Mouse (Mus musculus): ENCODE measurements at regions not wholly inside any gene's neighbourhood (a gene's known extent, or its start where the extent isn't known, plus 50 kb on each side); places are given as distances from the start of the nearest gene placed in this dataset.

- DNase-seq (ENCODE audit: low spot score in 2 of 2), result no peak
Observed at GRCm38 (mm10) chr1:128826419-128826818, 234.3 kb upstream of the Cxcr4 start.

GRCm38 (mm10) chr1:128824916-128825683 lies 233.0 kb upstream of the Cxcr4 start:
- DNase-seq (ENCODE audit: low spot score in 2 of 2), result no peak

GRCm38 (mm10) chr1:128824235-128824634 lies 232.1 kb upstream of the Cxcr4 start:
- DNase-seq (ENCODE audit: low spot score in 2 of 2), result peak; percentile 37 to 62

- DNase-seq (ENCODE audit: low spot score in 2 of 2), result no peak
Observed at GRCm38 (mm10) chr1:128821991-128822390, 229.9 kb upstream of the Cxcr4 start.

- DNase-seq (ENCODE audit: low spot score in 2 of 2), result no peak
Observed at GRCm38 (mm10) chr1:128820527-128820926, 228.4 kb upstream of the Cxcr4 start.

GRCm38 (mm10) chr1:128819611-128820010 lies 227.5 kb upstream of the Cxcr4 start:
- DNase-seq (ENCODE audit: low spot score in 2 of 2), result no peak

- no peak for DNase-seq (ENCODE audit: low spot score in 2 of 2)
Observed at GRCm38 (mm10) chr1:128813379-128813778, 221.3 kb upstream of the Cxcr4 start.

GRCm38 (mm10) chr1:128810860-128811259 lies 218.8 kb upstream of the Cxcr4 start:
- no peak for DNase-seq (ENCODE audit: low spot score in 2 of 2)

- no peak for DNase-seq (ENCODE audit: low spot score in 2 of 2)
Observed at GRCm38 (mm10) chr1:128810094-128810493, 218.0 kb upstream of the Cxcr4 start.

GRCm38 (mm10) chr1:128809601-128810000 lies 217.5 kb upstream of the Cxcr4 start:
- no peak for DNase-seq (ENCODE audit: low spot score in 2 of 2)

GRCm38 (mm10) chr1:128808599-128808998 lies 216.5 kb upstream of the Cxcr4 start:
- no peak for DNase-seq (ENCODE audit: low spot score in 2 of 2)

- DNase-seq (ENCODE audit: low spot score in 2 of 2), result no peak
Observed at GRCm38 (mm10) chr1:128805687-128806653, 213.9 kb upstream of the Cxcr4 start.

GRCm38 (mm10) chr1:128803433-128804060 lies 211.5 kb upstream of the Cxcr4 start:
- DNase-seq (ENCODE audit: low spot score in 2 of 2), result no peak

GRCm38 (mm10) chr1:128803058-128803432 lies 211.0 kb upstream of the Cxcr4 start:
- DNase-seq (ENCODE audit: low spot score in 2 of 2), result no peak

- no peak for DNase-seq (ENCODE audit: low spot score in 2 of 2)
Observed at GRCm38 (mm10) chr1:128798721-128799120, 206.6 kb upstream of the Cxcr4 start.

GRCm38 (mm10) chr1:128795654-128796053 lies 203.6 kb upstream of the Cxcr4 start:
- no peak for DNase-seq (ENCODE audit: low spot score in 2 of 2)

- DNase-seq (ENCODE audit: low spot score in 2 of 2), result no peak
Observed at GRCm38 (mm10) chr1:128790881-128791280, 198.8 kb upstream of the Cxcr4 start.

GRCm38 (mm10) chr1:128789567-128790335 lies 197.7 kb upstream of the Cxcr4 start:
- DNase-seq (ENCODE audit: low spot score in 2 of 2), result no peak

GRCm38 (mm10) chr1:128788227-128788626 lies 196.1 kb upstream of the Cxcr4 start:
- DNase-seq (ENCODE audit: low spot score in 2 of 2), result no peak

GRCm38 (mm10) chr1:128786941-128787569 lies 195.0 kb upstream of the Cxcr4 start:
- DNase-seq (ENCODE audit: low spot score in 2 of 2), result no peak

- no peak for DNase-seq (ENCODE audit: low spot score in 2 of 2)
Observed at GRCm38 (mm10) chr1:128782286-128782685, 190.2 kb upstream of the Cxcr4 start.
